Mouse (Mus musculus) common myeloid progenitor, adult 5-6 weeks (primary cell): ENCODE measurements around the gene H2-DMb1. TPM values are rescaled to one million over a fixed set of nuclear protein-coding genes. Genes with fewer than 3 reads are reported as not detected.
A peak's percentile ranks its signal among the peaks of the same experiment; 100 is the strongest.

Experiments
- ATAC-seq: replicated peaks from 2 replicates; pipeline ENCODE4 v1.8.0; 2016; ENCODE audit warnings: low read depth, mild to moderate bottlenecking, moderate TSS enrichment, inconsistent platforms; ENCODE audit not compliant: poor library complexity, severe bottlenecking
- total RNA-seq: library from RNA; stranded (forward); fragments of 200-1000, 187-1606 nt; gene quantifications from 2 replicates; pipeline ENCODE4 v1.2.3, GENCODE M21; 2017

H2-DMb1 gene
- total RNA-seq, 1 experiment from 2014 or later: 35.1 TPM

DNA sequence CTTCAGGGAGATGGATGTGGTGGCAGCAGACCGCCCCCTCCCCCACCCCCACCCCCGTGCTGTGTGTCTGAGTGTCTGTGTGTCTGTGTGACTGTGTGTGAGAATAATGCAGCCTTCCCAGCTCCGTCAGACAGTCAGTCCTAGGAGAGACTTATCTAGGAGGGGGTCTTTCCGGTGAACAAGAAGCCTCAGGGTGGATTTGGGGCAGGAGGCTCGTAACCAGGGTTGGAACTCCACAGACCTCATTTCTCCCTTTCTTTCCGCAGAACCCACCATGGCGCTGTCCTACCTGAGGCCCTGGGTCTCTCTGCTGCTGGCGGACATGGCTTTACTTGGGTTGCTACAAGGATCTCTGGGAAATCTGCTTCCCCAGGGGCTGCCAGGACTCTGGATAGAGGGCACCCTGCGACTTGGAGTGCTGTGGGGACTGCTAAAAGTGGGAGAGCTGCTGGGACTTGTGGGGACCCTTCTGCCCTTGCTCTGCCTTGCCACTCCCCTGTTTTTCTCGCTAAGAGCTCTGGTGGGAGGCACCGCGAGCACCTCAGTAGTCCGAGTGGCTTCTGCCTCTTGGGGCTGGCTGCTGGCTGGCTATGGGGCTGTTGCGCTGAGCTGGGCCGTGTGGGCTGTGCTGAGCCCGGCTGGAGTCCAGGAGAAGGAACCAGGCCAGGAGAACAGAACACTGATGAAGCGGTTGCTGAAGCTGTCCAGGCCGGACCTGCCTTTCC lies 52.3 kb downstream of the H2-DMb1 start:
- peak; percentile 2; the same call in 1 of the 2 replicates for ATAC-seq

DNA sequence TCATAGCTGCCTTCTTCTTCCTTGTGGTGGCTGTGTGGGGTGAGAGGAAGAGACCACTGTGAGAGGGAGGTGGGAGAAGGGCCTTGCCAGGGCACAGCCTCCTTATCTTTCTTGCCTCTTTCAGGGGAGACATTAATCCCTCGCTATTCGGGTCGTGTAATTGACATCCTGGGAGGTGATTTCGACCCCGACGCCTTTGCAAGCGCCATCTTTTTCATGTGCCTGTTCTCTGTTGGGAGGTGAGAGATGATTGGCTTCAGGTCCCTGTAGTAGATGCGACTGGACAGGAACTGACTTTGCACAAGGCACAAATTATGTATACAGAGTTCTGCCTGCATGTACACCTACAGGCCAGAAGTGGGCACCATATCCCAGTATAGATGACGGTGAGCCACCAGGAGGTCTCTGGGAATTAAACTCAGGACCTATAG lies 52.9 kb downstream of the H2-DMb1 start:
- ATAC-seq: peak; percentile 48

DNA sequence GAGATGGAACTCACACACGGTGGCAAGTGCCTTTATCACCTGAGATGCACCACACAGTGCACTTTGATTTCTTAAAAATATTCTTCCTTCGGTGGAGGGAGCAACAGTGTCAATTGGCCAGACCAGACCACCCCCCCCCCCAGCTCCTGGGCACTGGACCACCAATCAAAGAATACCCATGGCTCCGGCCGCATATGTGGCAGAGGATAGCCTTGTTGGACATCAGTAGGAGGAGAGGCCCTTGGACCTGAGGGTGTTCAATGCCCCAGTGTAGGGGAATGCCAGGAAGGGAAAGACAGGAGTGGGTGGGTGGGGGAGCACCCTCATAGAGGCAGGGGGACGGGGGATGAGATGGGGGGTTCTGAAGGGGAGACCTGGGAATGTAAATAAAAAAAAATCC lies 53.9 kb downstream of the H2-DMb1 start:
- no peak for ATAC-seq

DNA sequence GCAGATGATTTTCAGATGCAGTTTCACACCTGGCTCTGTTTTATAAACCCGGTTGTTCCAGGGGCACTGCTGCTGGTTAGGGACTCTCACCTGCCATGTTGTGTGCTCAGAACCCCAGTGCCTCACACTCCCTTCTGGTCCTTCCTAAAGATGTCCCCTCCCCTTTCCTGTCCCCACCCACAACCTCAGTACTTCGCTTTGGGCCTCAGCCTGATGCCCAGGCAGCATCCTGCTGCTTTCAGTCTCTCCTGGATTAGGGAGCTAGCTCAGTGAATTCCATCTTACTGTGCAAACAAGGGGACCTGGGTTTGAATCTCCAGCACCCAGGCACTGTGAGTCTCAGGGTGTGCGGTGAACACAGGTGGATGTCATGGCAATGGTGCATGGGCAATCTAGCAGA lies 54.6 kb downstream of the H2-DMb1 start:
- no peak for ATAC-seq

DNA sequence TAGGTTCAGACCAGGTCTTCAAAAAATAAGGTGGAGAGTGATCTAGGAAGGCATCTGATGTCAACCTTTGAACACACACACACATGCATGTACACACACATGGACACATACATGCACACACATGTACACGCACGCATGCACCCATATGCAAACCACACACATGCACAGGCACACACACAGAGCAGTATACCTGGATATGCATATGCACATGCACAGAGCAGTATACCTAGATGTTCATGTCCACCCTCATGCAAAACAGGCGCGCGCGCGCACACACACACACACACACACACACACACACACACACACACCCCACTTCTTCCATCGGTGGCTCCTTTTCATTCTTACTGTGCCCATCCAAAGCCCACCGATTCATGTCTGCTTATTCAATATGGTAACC lies 55.0 kb downstream of the H2-DMb1 start:
- ATAC-seq: no peak

DNA sequence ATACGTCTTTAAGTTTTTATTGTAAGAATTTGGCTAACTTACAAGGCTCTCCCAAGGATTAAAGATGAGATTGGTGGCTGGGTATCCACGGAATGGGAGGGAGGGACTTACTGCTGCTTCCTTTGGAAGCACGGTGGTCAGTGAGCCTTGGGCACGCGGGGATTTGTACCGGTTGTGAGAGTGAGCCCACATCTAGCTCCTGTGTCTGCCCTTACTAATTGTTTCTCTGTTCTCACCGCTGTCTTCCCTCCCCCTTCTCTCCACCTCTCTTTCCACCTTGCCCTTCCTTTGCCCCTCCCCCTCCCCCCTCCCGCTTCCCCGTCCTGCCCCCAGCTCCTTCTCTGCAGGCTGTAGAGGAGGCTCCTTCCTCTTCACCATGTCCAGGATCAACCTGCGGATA lies 55.5 kb downstream of the H2-DMb1 start:
- ATAC-seq: no peak

DNA sequence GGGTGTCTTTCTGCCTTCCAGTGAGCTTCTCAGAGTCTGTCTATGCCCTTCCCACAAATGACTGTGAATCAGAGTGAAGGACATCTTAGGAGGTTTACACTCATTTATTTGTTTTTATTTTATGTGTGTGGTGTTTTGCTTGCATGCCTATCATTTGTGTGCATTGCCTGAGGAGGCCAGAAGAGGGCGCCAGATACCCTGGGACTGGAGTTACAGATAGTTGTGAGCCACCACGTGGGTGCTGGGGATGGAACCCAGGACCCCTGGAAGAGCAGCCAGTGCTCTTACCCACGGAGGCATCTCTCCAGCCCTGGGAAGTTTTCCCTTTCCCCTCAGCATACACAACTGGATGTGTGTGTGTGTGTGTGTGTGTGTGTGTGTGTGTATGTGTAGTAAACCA lies 56.8 kb downstream of the H2-DMb1 start:
- no peak for ATAC-seq

Other genes starting within 250 kb of the H2-DMb1 start
- 1.2 and 1.5 TPM in 2 replicates for gene Platr17, start 247.9 kb upstream of the H2-DMb1 start, total RNA-seq
- 24.1 and 44.4 TPM in 2 replicates for gene Daxx, start 243.7 kb upstream of the H2-DMb1 start, total RNA-seq
- gene Tapbp, start 237.2 kb upstream of the H2-DMb1 start, total RNA-seq: 42.2 and 56.4 TPM in 2 replicates
- gene Zbtb22, start 237.2 kb upstream of the H2-DMb1 start, total RNA-seq: 16.6 and 24.1 TPM in 2 replicates
- 21.2 and 22.5 TPM in 2 replicates for gene Rgl2, start 223.5 kb upstream of the H2-DMb1 start, total RNA-seq
- 128 and 170 TPM in 2 replicates for gene Pfdn6, start 212.7 kb upstream of the H2-DMb1 start, total RNA-seq
- gene Wdr46, start 212.4 kb upstream of the H2-DMb1 start, total RNA-seq: 50.0 and 62.5 TPM in 2 replicates
- gene B3galt4, start 201.6 kb upstream of the H2-DMb1 start, total RNA-seq: 2.6 and 2.7 TPM in 2 replicates
- 13.0 and 16.4 TPM in 2 replicates for gene Vps52, start 197.3 kb upstream of the H2-DMb1 start, total RNA-seq
- gene Rps18, start 197.1 kb upstream of the H2-DMb1 start, total RNA-seq: 1,549 and 1,746 TPM in 2 replicates
- gene H2-K1, start 152.7 kb upstream of the H2-DMb1 start, total RNA-seq: 983 and 1,076 TPM in 2 replicates
- 11.9 and 12.8 TPM in 2 replicates for gene Ring1, start 128.4 kb upstream of the H2-DMb1 start, total RNA-seq
- gene H2-Ke6, start 125.0 kb upstream of the H2-DMb1 start, total RNA-seq: 43.8 and 60.6 TPM in 2 replicates
- 70.5 and 100 TPM in 2 replicates for gene Slc39a7, start 121.4 kb upstream of the H2-DMb1 start, total RNA-seq
- gene Rxrb, start 121.3 kb upstream of the H2-DMb1 start, total RNA-seq: 34.1 and 36.3 TPM in 2 replicates
- gene Col11a2, start 113.6 kb upstream of the H2-DMb1 start, total RNA-seq: 4.1 and 10.4 TPM in 2 replicates
- gene H2-Oa, start 60.7 kb upstream of the H2-DMb1 start, total RNA-seq: 7.8 and 10.5 TPM in 2 replicates
- gene H2-DMa, start 33.5 kb upstream of the H2-DMb1 start, total RNA-seq: 90.2 and 104 TPM in 2 replicates
- gene Brd2, start 30.4 kb upstream of the H2-DMb1 start, total RNA-seq: 347 and 388 TPM in 2 replicates
- 3.3 and 5.5 TPM in 2 replicates for gene H2-DMb2, start 9.8 kb upstream of the H2-DMb1 start, total RNA-seq
- gene Tap1, start 34.5 kb downstream of the H2-DMb1 start, total RNA-seq: 77.8 and 120 TPM in 2 replicates
- 75.3 and 119 TPM in 2 replicates for gene Psmb9, start 34.7 kb downstream of the H2-DMb1 start, total RNA-seq
- 480 and 499 TPM in 2 replicates for gene Psmb8, start 44.6 kb downstream of the H2-DMb1 start, total RNA-seq
- 80.1 and 87.6 TPM in 2 replicates for gene Tap2, start 50.5 kb downstream of the H2-DMb1 start, total RNA-seq
- 25.5 and 27.7 TPM in 2 replicates for gene H2-Ob, start 85.8 kb downstream of the H2-DMb1 start, total RNA-seq
- 67.2 and 91.5 TPM in 2 replicates for gene H2-Ab1, start 104.6 kb downstream of the H2-DMb1 start, total RNA-seq
- gene H2-Aa, start 134.8 kb downstream of the H2-DMb1 start, total RNA-seq: 17.1 and 26.2 TPM in 2 replicates
- 17.3 and 17.9 TPM in 2 replicates for gene H2-Eb1, start 152.8 kb downstream of the H2-DMb1 start, total RNA-seq
- gene H2-Eb2, start 172.6 kb downstream of the H2-DMb1 start, total RNA-seq: not detected in 2 replicates
- gene Btnl2, start 201.8 kb downstream of the H2-DMb1 start, total RNA-seq: not detected in 2 replicates
- not detected in 2 replicates for gene Btnl1, start 224.1 kb downstream of the H2-DMb1 start, total RNA-seq
- 4.2 and 6.4 TPM in 2 replicates for gene BC051142, start 245.7 kb downstream of the H2-DMb1 start, total RNA-seq